Mouse (Mus musculus) heart, postnatal 25 days (tissue): ENCODE results near the gene Pum3. TPM values are rescaled to one million over a fixed set of nuclear protein-coding genes. Genes with fewer than 3 reads are reported as not detected.

Experiments used
- total RNA-seq, 2 experiments: library from RNA; stranded (reverse); gene quantifications; 2 replicates each; pipeline ENCODE4 v1.2.3; 2021

Pum3 gene
- total RNA-seq, 2 experiments from 2014 or later, result 27.0 to 30.9 TPM

Other genes starting within 250 kb of the Pum3 start
- gene Vldlr, start 213.3 kb downstream of the Pum3 start, total RNA-seq, result 100 to 1,000 TPM; 189 to 191 TPM
- 1 to 10 TPM; 2.2 to 2.3 TPM for gene Kcnv2, start 107.2 kb downstream of the Pum3 start, total RNA-seq